Mouse (Mus musculus) hindbrain, postnatal 0 days (tissue): ENCODE results near the gene Plpp7. TPM values are rescaled to one million over a fixed set of nuclear protein-coding genes. Genes with fewer than 3 reads are reported as not detected.

Experiments used
- ATAC-seq: fragments of 200-750 bp; cut with Nextera tagmentation; 2 replicates; pipeline ENCODE4 v1.8.0; 2017; ENCODE audit warnings: mild to moderate bottlenecking, moderate TSS enrichment, moderate library complexity
- DNase-seq: peaks from one replicate; pipeline ENCODE4 v3.0.0-alpha.2; 2015; ENCODE audit warnings: low spot score
- H3K27ac ChIP-seq: fragments of 300-500 bp; sonication (generic); 2 replicates; pipeline ENCODE4 v1.5.1; 2014; ENCODE audit warnings: mild to moderate bottlenecking
- H3K27me3 ChIP-seq: fragments of 300-500 bp; sonication (generic); 2 replicates; pipeline ENCODE4 v1.6.1; 2014; ENCODE audit warnings: low read length, mixed read lengths; ENCODE audit not compliant: insufficient read depth
- H3K36me3 ChIP-seq: fragments of 300-500 bp; sonication (generic); 2 replicates; pipeline ENCODE4 v1.6.1; 2014; ENCODE audit warnings: low read length, mixed read lengths; ENCODE audit not compliant: insufficient read depth
- H3K4me1 ChIP-seq: fragments of 300-500 bp; sonication (generic); 2 replicates; pipeline ENCODE4 v1.6.1; 2014; ENCODE audit warnings: antibody characterized with exemption, low read length, mixed read lengths; ENCODE audit not compliant: insufficient read depth
- H3K4me2 ChIP-seq: fragments of 300-500 bp; sonication (generic); 2 replicates; pipeline ENCODE4 v1.6.1; 2014; ENCODE audit warnings: low read depth, mild to moderate bottlenecking, low read length, moderate library complexity, mixed read lengths
- H3K4me3 ChIP-seq: fragments of 300-500 bp; sonication (generic); 2 replicates; pipeline ENCODE4 v1.5.1; 2014; ENCODE audit warnings: low read length
- H3K9ac ChIP-seq: fragments of 300-500 bp; sonication (generic); replicated peaks from 2 replicates; pipeline ENCODE4 v1.6.1; 2014; ENCODE audit warnings: mild to moderate bottlenecking, low read length, moderate library complexity, mixed read lengths
- H3K9me3 ChIP-seq: fragments of 300-500 bp; sonication (generic); 2 replicates; pipeline ENCODE4 v1.6.1; 2016; ENCODE audit warnings: low read length, mixed read lengths
- CTCF ChIP-seq: IDR thresholded peaks from 2 replicates; pipeline ENCODE4 v1.5.1; 2016; ENCODE audit warnings: antibody characterized with exemption, control low read depth, low read depth
- WGBS: fragments of 180-500 bp; shearing (Covaris S2); extraction: QIAGEN DNeasy Blood & Tissue Kit; methylation state at CpG from one replicate; pipeline ENCODE4 v1.1.7; 2014; 5-methylcytosine and 5-hydroxymethylcytosine counted together
- polyA plus RNA-seq: library from polyadenylated mRNA; unstranded; fragments of >200 nt; fragmentation: Nextera tagmentation; extraction: Ambion mirVana; gene quantifications from 2 replicates; pipeline ENCODE4 v1.2.1, GENCODE M21; 2015
- total RNA-seq: library from RNA; depleted of rRNA; stranded (reverse); fragments of >200 nt; gene quantifications from 2 replicates; pipeline ENCODE4 v1.2.3, GENCODE M21; 2014

Gene Plpp7
- total and polyA plus RNA-seq, 2 experiments from 2014 or later, result 28.3 to 50.5 TPM

- 2% methylated on average over 13 of the region's 13 CpGs for WGBS
Measured at GRCm38 (mm10) chr2:32153041-32153790, 57.9 kb downstream of the Plpp7 start.

GRCm38 (mm10) chr2:32153791-32154119, 58.4 kb downstream of the Plpp7 start:
- H3K4me2 ChIP-seq, result peak overlapping the region; percentile 88
- ATAC-seq (no peak), DNase-seq (no peak)
- H3K9me3 ChIP-seq, result no peaks in the 10 kb centered on the region
- H3K4me3 ChIP-seq, result peak overlapping the region; percentile 86
- H3K27ac ChIP-seq, result peak overlapping the region; percentile 98
- H3K4me1 ChIP-seq, result peaks cover 45% of the 10 kb centered on the region
- WGBS, result 16% methylated on average over 4 of the region's 4 CpGs
- peak overlapping the region; percentile 99 for H3K9ac ChIP-seq
- H3K36me3 ChIP-seq, result no peaks in the 10 kb centered on the region
- H3K27me3 ChIP-seq, result no peaks in the 10 kb centered on the region
- TF ChIP-seq CTCF, result no peak

More at GRCm38 (mm10) chr2:32153041-32153790, 57.9 kb downstream of the Plpp7 start:
- peak overlapping the region; percentile 98 for H3K27ac ChIP-seq
- H3K9ac ChIP-seq, result peak overlapping the region; percentile 99
- ATAC-seq, result peak; percentile 16
- H3K27me3 ChIP-seq, result no peaks in the 10 kb centered on the region
- DNase-seq, result peak; percentile 66
- peaks cover 45% of the 10 kb centered on the region for H3K4me1 ChIP-seq
- TF ChIP-seq CTCF, result no peak
- no peaks in the 10 kb centered on the region for H3K9me3 ChIP-seq
- peak overlapping the region; percentile 88 for H3K4me2 ChIP-seq
- peak overlapping the region; percentile 86 for H3K4me3 ChIP-seq
- H3K36me3 ChIP-seq, result no peaks in the 10 kb centered on the region

- H3K27ac ChIP-seq, result peak overlapping the region; percentile 98
- no peaks in the 10 kb centered on the region for H3K9me3 ChIP-seq
- 27% methylated on average over 9 of the region's 9 CpGs for whole genome bisulfite sequencing
- H3K4me3 ChIP-seq, result peak overlapping the region; percentile 86
- no peaks in the 10 kb centered on the region for H3K27me3 ChIP-seq
- ATAC-seq, result no peak
- TF ChIP-seq CTCF, result 0 out of 2 replicates have a peak, but pooled peaks have one; percentile 3
- H3K9ac ChIP-seq, result peak overlapping the region; percentile 99
- no peak for DNase-seq
- H3K36me3 ChIP-seq, result no peaks in the 10 kb centered on the region
- peak overlapping the region; percentile 88 for H3K4me2 ChIP-seq
- peaks cover 45% of the 10 kb centered on the region for H3K4me1 ChIP-seq
Measured at GRCm38 (mm10) chr2:32154334-32154997, 59.1 kb downstream of the Plpp7 start.

- H3K9ac ChIP-seq, result peak overlapping the region; percentile 99; the same call in 1 of the 2 replicates
- no peaks in the 10 kb centered on the region for H3K9me3 ChIP-seq
Measured at GRCm38 (mm10) chr2:32154998-32155541, 59.7 kb downstream of the Plpp7 start.

GRCm38 (mm10) chr2:32155614-32156013, 60.3 kb downstream of the Plpp7 start:
- ATAC-seq (no peak), DNase-seq (no peak)
- Histone ChIP-seq H3K4me1 (peaks cover 45% of the 10 kb centered on the region), H3K9ac (no peak overlapping the region), H3K9me3 (no peaks in the 10 kb centered on the region), H3K27ac (peak overlapping the region; percentile 98; the same call in 1 of the 2 replicates), H3K4me2 (peak overlapping the region; percentile 88; the same call in 1 of the 2 replicates), H3K4me3 (no peak overlapping the region), H3K27me3 (no peaks in the 10 kb centered on the region), H3K36me3 (no peaks in the 10 kb centered on the region)
- TF ChIP-seq CTCF, result no peak
- WGBS, result 67% methylated on average over 6 of the region's 6 CpGs

More at GRCm38 (mm10) chr2:32154998-32155541, 59.7 kb downstream of the Plpp7 start:
- WGBS, result 25% methylated on average over 7 of the region's 7 CpGs
- Histone ChIP-seq H3K4me3 (no peak overlapping the region), H3K4me2 (peak overlapping the region; percentile 88), H3K27ac (peak overlapping the region; percentile 98), H3K27me3 (no peaks in the 10 kb centered on the region), H3K4me1 (peaks cover 45% of the 10 kb centered on the region), H3K36me3 (no peaks in the 10 kb centered on the region)
- TF ChIP-seq CTCF, result no peak
- ATAC-seq, result no peak
- no peak for DNase-seq

- DNase-seq (no peak), ATAC-seq (no peak)
- H3K9ac ChIP-seq, result no peak overlapping the region; the same call in 1 of the 2 replicates
- H3K4me3 ChIP-seq, result no peak overlapping the region
- H3K9me3 ChIP-seq, result no peaks in the 10 kb centered on the region
- 58% methylated on average over 10 of the region's 10 CpGs for WGBS
- H3K4me1 ChIP-seq, result peaks cover 45% of the 10 kb centered on the region
- no peak overlapping the region for H3K4me2 ChIP-seq
- H3K27ac ChIP-seq, result peak overlapping the region; percentile 56; the same call in 1 of the 2 replicates
- TF ChIP-seq CTCF, result no peak
- no peaks in the 10 kb centered on the region for H3K36me3 ChIP-seq
- no peaks in the 10 kb centered on the region for H3K27me3 ChIP-seq
Measured at GRCm38 (mm10) chr2:32156645-32157044, 61.3 kb downstream of the Plpp7 start.
